ENCODE assay signal across 8 mouse cellular contexts in the genomic region with DNA sequence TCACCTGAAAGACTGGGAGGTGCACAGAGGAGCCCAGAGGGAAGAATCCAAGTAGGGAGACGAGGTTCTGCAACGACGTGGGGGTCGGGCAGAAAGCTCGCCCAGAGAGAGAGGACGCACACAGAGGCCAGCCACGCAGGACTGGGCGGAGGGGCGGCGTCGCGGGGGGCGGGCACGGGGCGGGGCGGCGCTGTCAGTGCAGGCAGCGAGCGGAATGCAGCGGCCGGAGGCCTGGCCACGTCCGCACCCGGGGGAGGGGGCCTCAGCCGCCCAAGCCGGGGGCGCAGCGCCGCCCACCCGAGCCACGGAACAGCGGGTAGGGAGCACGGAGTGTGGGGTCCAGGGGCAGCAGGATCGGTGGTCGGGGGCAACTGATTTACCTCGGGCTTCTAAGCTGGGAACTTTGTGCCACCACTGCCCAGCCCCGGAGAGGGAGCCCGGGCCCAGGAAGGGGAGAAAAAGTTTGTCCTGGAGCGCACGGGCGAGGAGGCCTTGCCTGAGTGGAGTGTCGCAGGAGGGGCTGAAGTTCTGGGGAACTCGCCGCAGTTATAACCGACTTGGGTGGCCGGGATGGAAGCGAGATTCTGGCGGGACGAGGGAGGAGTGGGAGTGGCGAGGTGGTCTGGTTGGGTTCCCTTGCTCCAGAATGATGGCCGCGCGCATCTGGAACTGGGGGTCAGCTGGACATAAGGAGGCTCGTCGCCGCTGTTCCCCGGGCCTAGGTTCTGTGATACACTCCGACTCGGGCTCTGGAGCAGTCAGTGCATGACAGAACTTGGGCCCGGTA. TPM values are rescaled to one million over a fixed set of nuclear protein-coding genes. Genes with fewer than 3 reads are reported as not detected.
DNase-seq lines count a peak whose midpoint lies in the region; ATAC-seq and TF ChIP-seq lines count a peak whose summit lies in the region.

Gene Copz2, plus strand, starts transcription at position 190 of the 787 bp plus-strand sequence.

- H3K36me3 ChIP-seq in E14TG2a.4 (ENCODE audit: insufficient read depth, low read length): no peaks in the 10 kb centered on the region
- H3K36me3 ChIP-seq in hindbrain, embryonic 13.5 days: no peaks in the 10 kb centered on the region
- H3K36me3 ChIP-seq in liver, embryonic 11.5 days (ENCODE audit: control insufficient read depth, insufficient read depth, low read length): no peaks in the 10 kb centered on the region

- DNase-seq in adrenal gland, postnatal 14 days: peak; percentile 78
- peak; percentile 79 for DNase-seq in gastrocnemius, adult 2 months
- peak; percentile 78 for DNase-seq in liver, embryonic 11.5 days (ENCODE audit: low spot score)
- peak; percentile 76 for DNase-seq in neural tube, embryonic 10.5 days (ENCODE audit: extremely low spot score, low spot score)
- no peak for DNase-seq in layer of hippocampus, postnatal 10 days (ENCODE audit: low spot score in 2 of 2)
- DNase-seq in cerebellum, postnatal 36 days: no peak

- H3K4me1 ChIP-seq in E14TG2a.4 (replicated peaks; ENCODE audit: low read depth, low read length): peaks cover 39% of the 10 kb centered on the region
- peaks cover 11% of the 10 kb centered on the region for H3K4me1 ChIP-seq in hindbrain, embryonic 13.5 days (replicated peaks)
- H3K4me1 ChIP-seq in liver, embryonic 11.5 days (replicated peaks; ENCODE audit: control insufficient read depth, insufficient read depth, low read length): peaks cover 6% of the 10 kb centered on the region

- WGBS in hindbrain, embryonic 13.5 days: under 1% methylated on average over 59 of the region's 60 CpGs
- WGBS in liver, embryonic 11.5 days: 2% methylated on average over 56 of the region's 60 CpGs

- H3K9ac ChIP-seq in hindbrain, embryonic 13.5 days: peak within 1 kb of the TSS; percentile 63
- H3K9ac ChIP-seq in liver, embryonic 11.5 days (ENCODE audit: low read depth, low read length): peak within 1 kb of the TSS; percentile 62

- H3K4me2 ChIP-seq in hindbrain, embryonic 13.5 days: peak within 1 kb of the TSS; percentile 67
- peak within 1 kb of the TSS; percentile 83 for H3K4me2 ChIP-seq in liver, embryonic 11.5 days

- peak within 1 kb of the TSS; percentile 85 for H3K27ac ChIP-seq in gastrocnemius, adult 2 months
- H3K27ac ChIP-seq in hindbrain, embryonic 13.5 days: no peak within 1 kb of the TSS
- no peak within 1 kb of the TSS for H3K27ac ChIP-seq in liver, embryonic 11.5 days (ENCODE audit: low read depth, low read length)

- TF ChIP-seq CTCF in E14TG2a.4 (conservative IDR thresholded peaks at IDR 0.05; ENCODE audit: low read length): no peak
- no peak for TF ChIP-seq CTCF in gastrocnemius, adult 2 months (IDR thresholded peaks at IDR 0.05)

- intact Hi-C loops in gastrocnemius, adult 2 months (cut with DNase I): no loop called here

- no peaks in the 10 kb centered on the region for H3K9me3 ChIP-seq in E14TG2a.4 (ENCODE audit: low read length)
- no peaks in the 10 kb centered on the region for H3K9me3 ChIP-seq in hindbrain, embryonic 13.5 days
- no peaks in the 10 kb centered on the region for H3K9me3 ChIP-seq in liver, embryonic 11.5 days (ENCODE audit: control insufficient read depth, low read length)

- H3K27me3 ChIP-seq in E14TG2a.4 (ENCODE audit: insufficient read depth, low read length): peaks cover 27% of the 10 kb centered on the region
- peaks cover 18% of the 10 kb centered on the region for H3K27me3 ChIP-seq in hindbrain, embryonic 13.5 days
- peaks cover 3% of the 10 kb centered on the region; the same call in 1 of the 2 replicates for H3K27me3 ChIP-seq in liver, embryonic 11.5 days (replicated peaks; ENCODE audit: control insufficient read depth, insufficient read depth, low read length)

- peak within 1 kb of the TSS; percentile 77 for H3K4me3 ChIP-seq in E14TG2a.4 (replicated peaks; ENCODE audit: low read length)
- H3K4me3 ChIP-seq in gastrocnemius, adult 2 months: peak within 1 kb of the TSS; percentile 77
- H3K4me3 ChIP-seq in hindbrain, embryonic 13.5 days: peak within 1 kb of the TSS; percentile 44
- peak within 1 kb of the TSS; percentile 61 for H3K4me3 ChIP-seq in liver, embryonic 11.5 days (ENCODE audit: low read depth, low read length)

- 0 out of 2 replicates have a peak, but pooled peaks have one; percentile 24 for ATAC-seq in hindbrain, embryonic 13.5 days (ENCODE audit: low FRiP score)
- ATAC-seq in liver, embryonic 11.5 days (replicated peaks; ENCODE audit: low FRiP score): peak; percentile 60

RNA-seq across cellular contexts. Expression of gene Copz2, which starts in this region (rescaled TPM):
- total RNA-seq in adrenal gland, postnatal 14 days (2021): 39.8 and 43.7 TPM in 2 replicates
- total RNA-seq in gastrocnemius, adult 2 months (2021): 10 to 100 TPM; 21.4 to 31.0 TPM
- polyA plus RNA-seq in hindbrain, embryonic 13.5 days (2015; fragmentation: Nextera tagmentation; extraction: Ambion mirVana): 27.3 and 31.7 TPM in 2 replicates
- polyA plus RNA-seq in liver, embryonic 11.5 days (2014; fragmentation: Nextera tagmentation; extraction: Ambion mirVana): 33.6 and 41.2 TPM in 2 replicates
- 1 to 10 TPM; 4.2 to 5.6 TPM for total RNA-seq in layer of hippocampus, postnatal 10 days (2021)

Comparison
In these comparisons a context has a peak if more than half of its experiments do, and no peak if none do; other contexts are left out.
1. DNase-seq: peak in adrenal gland, postnatal 14 days (single experiment), gastrocnemius, adult 2 months (single experiment), liver, embryonic 11.5 days (single experiment) and neural tube, embryonic 10.5 days (single experiment); none in layer of hippocampus, postnatal 10 days (0 of 2) and cerebellum, postnatal 36 days (0 of 2).
2. Peak in every context shown above with its lines, with median percentiles within 50 percentile points of each other: H3K4me3 ChIP-seq.